Mouse (Mus musculus) cerebellum, adult 2 months (tissue): ENCODE results near the gene Unc45a. TPM values are rescaled to one million over a fixed set of nuclear protein-coding genes. Genes with fewer than 3 reads are reported as not detected.

ENCODE experiments used
- DNase-seq, 2 experiments: peaks; one replicate each; pipeline ENCODE4 v3.0.0; 2021
- H3K27ac ChIP-seq: fragments of 200-500 bp; 2 replicates; pipeline ENCODE4 v1.5.1; 2012; ENCODE audit warnings: low read length, control low read depth, inconsistent platforms; ENCODE audit not compliant: insufficient read depth
- H3K27me3 ChIP-seq: fragments of 200-500 bp; 2 replicates; pipeline ENCODE4 v1.6.1; 2012; ENCODE audit warnings: inconsistent platforms, mild to moderate bottlenecking, low read length, moderate library complexity; ENCODE audit not compliant: control insufficient read depth, insufficient read depth
- H3K4me1 ChIP-seq: fragments of 200-500 bp; 2 replicates; pipeline ENCODE4 v1.6.1; 2011; ENCODE audit warnings: low read length; ENCODE audit not compliant: control insufficient read depth, insufficient read depth
- H3K4me3 ChIP-seq: fragments of 200-500 bp; replicated peaks from 2 replicates; pipeline ENCODE3; 2011; ENCODE audit warnings: mild to moderate bottlenecking, low read depth, low read length, control low read depth; ENCODE audit not compliant: insufficient read depth
- CTCF ChIP-seq: fragments of 200-500 bp; IDR thresholded peaks from 2 replicates; pipeline ENCODE4 v1.5.1; 2011; ENCODE audit warnings: low read depth, mild to moderate bottlenecking, control low read depth, low read length, moderate library complexity, borderline replicate concordance; ENCODE audit not compliant: insufficient read depth
- POLR2A ChIP-seq: fragments of 200-500 bp; IDR thresholded peaks from 2 replicates; pipeline ENCODE4 v1.6.1; 2011; ENCODE audit warnings: low read length, control low read depth, borderline replicate concordance; ENCODE audit not compliant: insufficient read depth
- WGBS: fragments of 180-500 bp; shearing (Covaris S2); methylation state at CpG from one replicate; pipeline ENCODE4 v1.1.7; 2018; 5-methylcytosine and 5-hydroxymethylcytosine counted together
- polyA plus RNA-seq: library from polyadenylated mRNA; depleted of rRNA; stranded (reverse); fragments of >200 nt; gene quantifications from 2 replicates; pipeline ENCODE4 v1.2.3, GENCODE M21; 2012; rRNA removed

Gene Unc45a
- polyA plus RNA-seq, 1 experiment, result 81.8 TPM

- DNase-seq, result no peak
- Histone ChIP-seq H3K4me1 (no peaks in the 10 kb centered on the region), H3K27me3 (no peaks in the 10 kb centered on the region), H3K4me3 (no peak overlapping the region), H3K27ac (no peak overlapping the region)
- WGBS, result 81% methylated on average over 3 of the region's 3 CpGs
- TF ChIP-seq POLR2A (no peak), CTCF (no peak)
These were observed 57.4 kb downstream of the Unc45a start for GRCm38 (mm10) chr7:80283226-80283918.

DNA sequence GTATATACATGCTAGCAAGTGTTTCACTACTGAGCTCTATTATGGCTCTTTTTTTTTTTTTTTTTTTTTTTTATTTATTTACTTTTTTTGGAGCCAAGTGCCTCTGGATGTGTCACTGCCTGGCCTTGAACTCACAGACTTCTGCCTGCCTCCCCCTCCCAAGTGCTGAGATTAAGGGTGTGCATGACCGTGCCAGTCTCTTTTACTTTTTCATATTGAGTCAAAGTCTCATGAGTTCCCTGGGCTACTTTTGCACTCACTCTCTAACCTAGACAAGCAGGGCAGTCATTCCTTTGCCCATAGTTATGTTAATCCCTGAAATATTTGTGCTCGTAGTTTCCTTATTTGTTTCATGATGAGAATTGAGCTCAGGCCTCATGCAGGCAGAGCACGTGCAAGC is 59.2 kb downstream of the Unc45a start:
- WGBS, result 86% methylated on average over 3 of the region's 3 CpGs
- no peaks in the 10 kb centered on the region for H3K4me1 ChIP-seq
- H3K27ac ChIP-seq, result no peak overlapping the region
- H3K4me3 ChIP-seq, result no peak overlapping the region
- no peaks in the 10 kb centered on the region for H3K27me3 ChIP-seq
- TF ChIP-seq CTCF (no peak), POLR2A (no peak)
- DNase-seq, result no peak

DNA sequence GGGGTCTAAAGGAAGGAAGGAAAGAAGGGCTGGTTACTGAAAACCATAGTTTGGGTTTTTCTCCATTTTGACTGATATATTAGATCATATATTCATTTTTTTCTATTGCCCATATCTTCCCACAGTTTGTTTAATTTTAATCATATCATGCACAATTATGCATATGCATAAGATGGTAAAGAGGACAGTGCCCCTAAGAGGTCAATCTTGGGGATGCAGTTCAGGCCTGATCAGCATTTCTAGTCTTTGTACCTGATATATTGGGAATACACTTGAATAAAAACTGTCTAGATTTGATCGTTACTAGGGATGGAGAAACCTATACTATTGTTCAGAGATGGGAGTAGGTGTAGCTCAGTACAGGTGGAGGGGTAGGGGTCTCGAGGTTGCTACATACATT is 59.8 kb downstream of the Unc45a start:
- TF ChIP-seq POLR2A (no peak), CTCF (no peak)
- no peaks in the 10 kb centered on the region for H3K27me3 ChIP-seq
- no peaks in the 10 kb centered on the region for H3K4me1 ChIP-seq
- no peak for DNase-seq
- 88% methylated on average over 2 of the region's 2 CpGs for WGBS
- no peak overlapping the region for H3K4me3 ChIP-seq
- H3K27ac ChIP-seq, result no peak overlapping the region

DNA sequence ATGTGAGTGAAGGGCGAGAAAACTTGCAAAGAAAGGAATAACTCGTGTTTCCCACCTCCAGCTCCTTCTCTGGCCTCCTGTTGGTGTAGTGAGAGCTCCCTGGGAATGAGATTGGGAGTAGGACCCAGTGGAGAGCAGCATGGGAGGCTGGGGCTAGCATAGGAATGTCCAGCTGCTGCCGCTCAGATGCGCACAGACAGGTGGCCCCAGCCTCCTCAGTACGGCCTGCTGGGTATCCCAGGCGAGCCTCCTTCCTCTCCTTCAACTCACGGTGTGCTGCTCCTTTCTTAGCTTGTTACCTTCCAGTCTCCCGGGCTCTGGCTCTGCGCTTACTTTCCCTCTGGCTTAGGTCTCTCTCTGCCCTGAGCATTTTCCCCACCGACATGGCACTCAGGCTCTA is 60.8 kb downstream of the Unc45a start:
- TF ChIP-seq CTCF (no peak), POLR2A (no peak)
- 85% methylated on average over 10 of the region's 10 CpGs for WGBS

GRCm38 (mm10) chr7:80276374-80276773 is 64.4 kb downstream of the Unc45a start:
- WGBS, result 97% methylated on average over 4 of the region's 4 CpGs
- TF ChIP-seq CTCF, result no peak
- TF ChIP-seq POLR2A, result no peak
- no peaks in the 10 kb centered on the region for H3K27me3 ChIP-seq
- DNase-seq, result no peak
- H3K4me1 ChIP-seq, result no peaks in the 10 kb centered on the region
- no peak overlapping the region for H3K4me3 ChIP-seq
- H3K27ac ChIP-seq, result no peak overlapping the region

More for the DNA sequence above, 60.8 kb downstream of the Unc45a start:
- no peaks in the 10 kb centered on the region for H3K4me1 ChIP-seq
- H3K27ac ChIP-seq, result no peak overlapping the region
- no peak for DNase-seq
- no peaks in the 10 kb centered on the region for H3K27me3 ChIP-seq
- H3K4me3 ChIP-seq, result no peak overlapping the region

Other genes starting within 250 kb of the Unc45a start
- gene Idh2, start 225.6 kb downstream of the Unc45a start, polyA plus RNA-seq, result 77.9 and 84.0 TPM in 2 replicates
- 10.7 and 11.5 TPM in 2 replicates for gene Sema4b, start 154.2 kb downstream of the Unc45a start, polyA plus RNA-seq
- gene Cib1, start 108.2 kb downstream of the Unc45a start, polyA plus RNA-seq, result 40.1 and 45.0 TPM in 2 replicates
- 3.9 and 4.1 TPM in 2 replicates for gene Gdpgp1, start 108.1 kb downstream of the Unc45a start, polyA plus RNA-seq
- gene Ttll13, start 94.6 kb downstream of the Unc45a start, polyA plus RNA-seq, result 0.69 and 0.98 TPM in 2 replicates
- 67.1 and 70.8 TPM in 2 replicates for gene Ngrn, start 79.8 kb downstream of the Unc45a start, polyA plus RNA-seq
- gene Vps33b, start 71.4 kb downstream of the Unc45a start, polyA plus RNA-seq, result 30.9 and 31.5 TPM in 2 replicates
- 1.0 and 1.2 TPM in 2 replicates for gene Prc1, start 46.6 kb downstream of the Unc45a start, polyA plus RNA-seq
- gene Rccd1, start 16.6 kb downstream of the Unc45a start, polyA plus RNA-seq, result 19.4 and 21.4 TPM in 2 replicates
- 57.7 and 61.0 TPM in 2 replicates for gene Hddc3, start 2.1 kb upstream of the Unc45a start, polyA plus RNA-seq
- gene Man2a2, start 30.4 kb upstream of the Unc45a start, polyA plus RNA-seq, result 167 and 188 TPM in 2 replicates
- gene Fes, start 46.9 kb upstream of the Unc45a start, polyA plus RNA-seq, result 4.2 and 4.9 TPM in 2 replicates
- gene Furin, start 64.4 kb upstream of the Unc45a start, polyA plus RNA-seq, result 34.4 and 37.3 TPM in 2 replicates
- gene Blm, start 194.1 kb upstream of the Unc45a start, polyA plus RNA-seq, result 5.4 and 6.4 TPM in 2 replicates